Mouse (Mus musculus): ENCODE measurements at regions not wholly inside any gene's neighbourhood (a gene's known extent, or its start where the extent isn't known, plus 50 kb on each side); places are given as distances from the start of the nearest gene placed in this dataset.
"Not testable (repeated sequence)": the region's sequence is repeated elsewhere in the genome, so short reads cannot be mapped to it uniquely, and the experiment has no call there.

- H3K36me3 ChIP-seq (replicated peaks; ENCODE audit: insufficient read depth, low read length); DNase-seq; H3K4me2 ChIP-seq (ENCODE audit: low read depth, low read length); ATAC-seq; H3K9me3 ChIP-seq (ENCODE audit: low read length); H3K27ac ChIP-seq (ENCODE audit: low read depth); H3K4me3 ChIP-seq (ENCODE audit: low read depth, low read length); H3K9ac ChIP-seq (replicated peaks); H3K4me1 ChIP-seq (ENCODE audit: insufficient read depth); H3K27me3 ChIP-seq (ENCODE audit: insufficient read depth, low read length): not testable (repeated sequence)
- 78% methylated on average over 3 of the region's 3 CpGs for WGBS (ENCODE audit: insufficient replicate concordance)
These were observed 91.7 kb upstream of the Slc22a30 start for GRCm38 (mm10) chr19:8496561-8496960.

DNA sequence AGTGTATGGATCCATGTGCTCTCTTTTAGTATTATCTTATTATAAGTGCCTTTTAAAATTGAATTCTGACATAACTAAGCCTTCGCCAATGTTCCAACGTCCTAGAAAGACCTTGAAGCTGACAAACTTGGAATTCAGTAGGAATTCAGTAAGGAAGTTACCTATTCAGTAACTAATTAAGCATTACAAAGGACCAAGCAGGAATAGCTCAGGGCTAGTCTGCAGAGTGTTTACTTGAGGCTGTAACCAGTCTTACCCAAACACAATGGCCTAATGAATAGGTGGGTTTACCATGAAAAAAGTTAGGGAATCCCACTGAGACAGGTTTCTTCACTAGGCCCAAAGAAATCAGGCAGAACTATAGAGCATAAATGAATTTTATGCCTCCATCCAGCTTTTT, 92.6 kb upstream of the Slc22a30 start:
- H3K27me3 ChIP-seq (ENCODE audit: insufficient read depth, low read length); H3K4me2 ChIP-seq (ENCODE audit: low read depth, low read length); H3K9me3 ChIP-seq (ENCODE audit: low read length); H3K4me3 ChIP-seq (ENCODE audit: low read depth, low read length); H3K27ac ChIP-seq (ENCODE audit: low read depth); H3K4me1 ChIP-seq (ENCODE audit: insufficient read depth); H3K9ac ChIP-seq (replicated peaks); ATAC-seq; DNase-seq; H3K36me3 ChIP-seq (replicated peaks; ENCODE audit: insufficient read depth, low read length): not testable (repeated sequence)
- 78% methylated on average over 2 of the region's 2 CpGs for WGBS (ENCODE audit: insufficient replicate concordance)

- not testable (repeated sequence) for H3K36me3 ChIP-seq (replicated peaks; ENCODE audit: insufficient read depth, low read length); H3K4me1 ChIP-seq (ENCODE audit: insufficient read depth); DNase-seq; H3K27me3 ChIP-seq (ENCODE audit: insufficient read depth, low read length); ATAC-seq; H3K9me3 ChIP-seq (ENCODE audit: low read length)
- Histone ChIP-seq H3K27ac (ENCODE audit: low read depth) (peak overlapping the region; percentile 64), H3K4me2 (ENCODE audit: low read depth, low read length) (peak overlapping the region; percentile 57), H3K4me3 (ENCODE audit: low read depth, low read length) (peak overlapping the region; percentile 54), H3K9ac (replicated peaks) (peak overlapping the region; percentile 54; the same call in 1 of the 2 replicates)
- WGBS (ENCODE audit: insufficient replicate concordance) = 67% methylated on average over 6 of the region's 6 CpGs
- TF ChIP-seq CTCF (IDR thresholded peaks at IDR 0.05; ENCODE audit: low read depth) = peak; percentile 48
These were observed 73.3 kb upstream of the Slc22a8 start for GRCm38 (mm10) chr19:8517721-8518120.

GRCm38 (mm10) chr19:8518273-8518672, 72.8 kb upstream of the Slc22a8 start:
- H3K36me3 ChIP-seq (replicated peaks; ENCODE audit: insufficient read depth, low read length) = no peaks in the 10 kb centered on the region
- H3K4me3 ChIP-seq (ENCODE audit: low read depth, low read length) = peak overlapping the region; percentile 54
- peak overlapping the region; percentile 64 for H3K27ac ChIP-seq (ENCODE audit: low read depth)
- peak; percentile 66 for DNase-seq
- H3K9ac ChIP-seq (replicated peaks) = peak overlapping the region; percentile 54
- no peaks in the 10 kb centered on the region for H3K27me3 ChIP-seq (ENCODE audit: insufficient read depth, low read length)
- TF ChIP-seq CTCF (IDR thresholded peaks at IDR 0.05; ENCODE audit: low read depth) (no peak), EP300 (IDR thresholded peaks at IDR 0.05; ENCODE audit: low read depth) (no peak)
- no peaks in the 10 kb centered on the region for H3K9me3 ChIP-seq (ENCODE audit: low read length)
- WGBS (ENCODE audit: insufficient replicate concordance) = 8% methylated on average over 11 of the region's 11 CpGs
- peak overlapping the region; percentile 57 for H3K4me2 ChIP-seq (ENCODE audit: low read depth, low read length)
- ATAC-seq = peak; percentile 84
- H3K4me1 ChIP-seq (ENCODE audit: insufficient read depth) = no peaks in the 10 kb centered on the region

GRCm38 (mm10) chr19:8518933-8519332, 72.1 kb upstream of the Slc22a8 start:
- DNase-seq; H3K9me3 ChIP-seq (ENCODE audit: low read length); H3K36me3 ChIP-seq (replicated peaks; ENCODE audit: insufficient read depth, low read length); H3K27me3 ChIP-seq (ENCODE audit: insufficient read depth, low read length); H3K4me1 ChIP-seq (ENCODE audit: insufficient read depth): not testable (repeated sequence)
- Histone ChIP-seq H3K4me2 (ENCODE audit: low read depth, low read length) (peak overlapping the region; percentile 57), H3K4me3 (ENCODE audit: low read depth, low read length) (peak overlapping the region; percentile 54), H3K9ac (replicated peaks) (peak overlapping the region; percentile 54; the same call in 1 of the 2 replicates), H3K27ac (ENCODE audit: low read depth) (peak overlapping the region; percentile 64)
- peak; percentile 33; the same call in 1 of the 2 replicates for ATAC-seq
- WGBS (ENCODE audit: insufficient replicate concordance) = 51% methylated on average over 7 of the region's 7 CpGs

DNA sequence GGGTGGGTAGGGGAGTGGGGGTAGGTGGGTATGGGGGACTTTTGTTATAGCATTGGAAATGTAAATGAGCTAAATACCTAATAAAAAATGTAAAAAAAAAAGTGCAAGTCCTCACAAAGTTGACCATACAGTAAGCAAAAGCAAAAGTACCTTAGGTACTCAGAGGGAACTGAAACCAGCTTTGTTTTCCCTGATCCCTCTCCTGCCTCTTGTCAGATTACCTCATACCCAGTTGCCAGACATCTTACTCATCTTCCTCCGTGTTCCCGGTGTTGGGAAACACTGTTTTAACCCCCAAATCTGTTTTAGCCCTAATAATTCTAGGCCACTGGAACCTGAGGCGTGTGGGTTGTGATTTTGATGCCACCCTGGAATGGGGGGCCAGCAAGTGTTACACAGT, 56.5 kb upstream of the Slc22a8 start:
- H3K27ac ChIP-seq (ENCODE audit: low read depth) = no peak overlapping the region
- WGBS (ENCODE audit: insufficient replicate concordance) = 60% methylated on average over 3 of the region's 3 CpGs
- DNase-seq = no peak

DNA sequence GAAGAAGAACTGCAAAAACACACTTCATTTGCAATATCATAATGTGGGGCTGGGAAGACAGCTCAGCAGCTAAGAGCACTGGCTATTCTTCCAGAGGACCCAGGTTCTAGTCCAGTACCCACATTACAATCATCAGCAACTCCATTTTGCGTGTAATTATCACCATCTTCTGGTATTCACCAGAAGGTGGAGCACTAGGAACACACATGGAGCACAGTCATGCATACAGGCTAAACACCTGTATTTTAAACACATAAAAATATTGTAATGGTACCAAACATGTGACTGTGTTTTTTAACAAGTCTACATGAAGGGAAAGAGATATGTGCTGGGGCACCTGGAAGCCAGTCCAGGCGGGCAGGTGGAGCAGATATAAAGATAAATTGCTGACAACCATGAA, 55.0 kb upstream of the Slc22a8 start:
- Histone ChIP-seq H3K4me2 (ENCODE audit: low read depth, low read length) (no peak overlapping the region), H3K27me3 (ENCODE audit: insufficient read depth, low read length) (no peaks in the 10 kb centered on the region), H3K9me3 (ENCODE audit: low read length) (no peaks in the 10 kb centered on the region), H3K36me3 (replicated peaks; ENCODE audit: insufficient read depth, low read length) (no peaks in the 10 kb centered on the region), H3K4me3 (ENCODE audit: low read depth, low read length) (no peak overlapping the region), H3K4me1 (ENCODE audit: insufficient read depth) (no peaks in the 10 kb centered on the region), H3K9ac (replicated peaks) (no peak overlapping the region), H3K27ac (ENCODE audit: low read depth) (no peak overlapping the region)
- no peak for TF ChIP-seq EP300 (IDR thresholded peaks at IDR 0.05; ENCODE audit: low read depth)
- peak; percentile 42 for TF ChIP-seq CTCF (IDR thresholded peaks at IDR 0.05; ENCODE audit: low read depth)
- DNase-seq (no peak), ATAC-seq (no peak)
- WGBS (ENCODE audit: insufficient replicate concordance) = 55% methylated on average over 2 of the region's 2 CpGs

More for the DNA sequence above, 56.5 kb upstream of the Slc22a8 start:
- Histone ChIP-seq H3K4me1 (ENCODE audit: insufficient read depth) (no peaks in the 10 kb centered on the region), H3K27me3 (ENCODE audit: insufficient read depth, low read length) (no peaks in the 10 kb centered on the region), H3K4me3 (ENCODE audit: low read depth, low read length) (no peak overlapping the region), H3K9ac (replicated peaks) (no peak overlapping the region), H3K36me3 (replicated peaks; ENCODE audit: insufficient read depth, low read length) (no peaks in the 10 kb centered on the region), H3K4me2 (ENCODE audit: low read depth, low read length) (no peak overlapping the region), H3K9me3 (ENCODE audit: low read length) (no peaks in the 10 kb centered on the region)
- TF ChIP-seq CTCF (IDR thresholded peaks at IDR 0.05; ENCODE audit: low read depth) (no peak), EP300 (IDR thresholded peaks at IDR 0.05; ENCODE audit: low read depth) (no peak)
- ATAC-seq = no peak
